Comparison of ENCODE assay signal across 11 mouse cellular contexts in the genomic region with DNA sequence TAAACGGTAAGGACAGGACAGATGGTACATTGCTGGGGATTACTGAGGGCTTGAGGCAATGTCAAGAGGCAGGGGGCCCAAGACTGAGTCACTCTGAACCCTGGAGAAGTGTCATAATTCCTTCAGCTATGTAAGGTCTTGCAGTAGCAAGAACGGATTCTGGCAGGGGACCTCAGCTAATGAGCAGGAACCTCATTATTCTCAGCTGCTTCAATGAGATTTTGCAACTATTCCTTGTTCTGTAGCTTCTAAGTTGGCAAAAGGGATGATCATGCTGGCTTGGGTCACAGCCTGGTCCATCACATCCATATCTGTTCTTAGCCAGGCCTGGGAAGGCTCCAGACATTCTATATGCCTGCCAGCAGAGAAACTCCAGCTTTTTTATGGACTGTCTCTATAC. TPM values are rescaled to one million over a fixed set of nuclear protein-coding genes. Genes with fewer than 3 reads are reported as not detected.
DNase-seq lines count a peak whose midpoint lies in the region; ATAC-seq and TF ChIP-seq lines count a peak whose summit lies in the region.
"Had no signal": no experiment of that assay in that cellular context is flagged by ENCODE, and none has a peak within 500 bp of the region (broad histone marks: within the 10 kb centered on the region; RNA-seq: fewer than 3 reads in every experiment).

No protein-coding gene starts in this region.

- no peaks in the 10 kb centered on the region for H3K36me3 ChIP-seq in heart, embryonic 15.5 days
- H3K36me3 ChIP-seq in heart, embryonic 12.5 days = no peaks in the 10 kb centered on the region
- no peaks in the 10 kb centered on the region for H3K36me3 ChIP-seq in stomach, embryonic 16.5 days (ENCODE audit: control insufficient read depth, insufficient read depth, low read length)
- no peaks in the 10 kb centered on the region for H3K36me3 ChIP-seq in stomach, postnatal 0 days (ENCODE audit: control insufficient read depth, insufficient read depth, low read length)
- no peaks in the 10 kb centered on the region for H3K36me3 ChIP-seq in limb, embryonic 10.5 days

- H3K4me1 ChIP-seq in heart, embryonic 15.5 days (replicated peaks) = peaks cover 17% of the 10 kb centered on the region
- H3K4me1 ChIP-seq in heart, embryonic 12.5 days (replicated peaks) = peaks cover 16% of the 10 kb centered on the region; the same call in 1 of the 2 replicates
- H3K4me1 ChIP-seq in stomach, embryonic 16.5 days (ENCODE audit: control insufficient read depth, insufficient read depth, low read length) = peaks cover 19% of the 10 kb centered on the region
- no peaks in the 10 kb centered on the region for H3K4me1 ChIP-seq in stomach, postnatal 0 days (replicated peaks; ENCODE audit: control insufficient read depth, insufficient read depth)
- H3K4me1 ChIP-seq in limb, embryonic 10.5 days = peaks cover 16% of the 10 kb centered on the region

- H3K27ac ChIP-seq in heart, embryonic 15.5 days = peak overlapping the region; percentile 28; the same call in 1 of the 2 replicates
- no peak overlapping the region for H3K27ac ChIP-seq in heart, embryonic 12.5 days (ENCODE audit: poor library complexity, severe bottlenecking)
- peak overlapping the region; percentile 36; the same call in 1 of the 2 replicates for H3K27ac ChIP-seq in stomach, embryonic 16.5 days (ENCODE audit: low read length)
- H3K27ac ChIP-seq in stomach, postnatal 0 days (replicated peaks) = no peak overlapping the region
- H3K27ac ChIP-seq in limb, embryonic 10.5 days = peak overlapping the region; percentile 25; the same call in 1 of the 2 replicates

- H3K4me3 ChIP-seq in heart, embryonic 15.5 days = no peak overlapping the region
- no peak overlapping the region for H3K4me3 ChIP-seq in heart, embryonic 12.5 days
- no peak overlapping the region for H3K4me3 ChIP-seq in stomach, embryonic 16.5 days (replicated peaks; ENCODE audit: low read length)
- no peak overlapping the region for H3K4me3 ChIP-seq in stomach, postnatal 0 days (ENCODE audit: low read depth, low read length)
- H3K4me3 ChIP-seq in limb, embryonic 10.5 days = no peak overlapping the region

- H3K9ac ChIP-seq in heart, embryonic 15.5 days = no peak overlapping the region
- H3K9ac ChIP-seq in heart, embryonic 12.5 days = no peak overlapping the region
- no peak overlapping the region for H3K9ac ChIP-seq in stomach, embryonic 16.5 days (ENCODE audit: low read length)
- H3K9ac ChIP-seq in stomach, postnatal 0 days (ENCODE audit: low read length) = no peak overlapping the region

- no peak for TF ChIP-seq EP300 in stomach, postnatal 0 days (optimal IDR thresholded peaks at IDR 0.05)

- ATAC-seq in heart, embryonic 15.5 days (replicated peaks; ENCODE audit: insufficient number of reproducible peaks, insufficient read depth, low FRiP score, low read depth) = no peak
- no peak for ATAC-seq in heart, embryonic 12.5 days (ENCODE audit: insufficient number of reproducible peaks, low FRiP score)
- ATAC-seq in stomach, embryonic 16.5 days (ENCODE audit: insufficient read depth, low FRiP score) = no peak; the same call in 1 of the 2 replicates
- ATAC-seq in stomach, postnatal 0 days (ENCODE audit: low FRiP score, low TSS enrichment) = no peak

- no peak for TF ChIP-seq CTCF in stomach, postnatal 0 days (IDR thresholded peaks at IDR 0.05; ENCODE audit: low read depth)

- no peaks in the 10 kb centered on the region for H3K27me3 ChIP-seq in heart, embryonic 15.5 days
- H3K27me3 ChIP-seq in heart, embryonic 12.5 days (replicated peaks) = no peaks in the 10 kb centered on the region
- no peaks in the 10 kb centered on the region for H3K27me3 ChIP-seq in stomach, embryonic 16.5 days (ENCODE audit: control insufficient read depth, insufficient read depth, low read length)
- H3K27me3 ChIP-seq in stomach, postnatal 0 days (ENCODE audit: control insufficient read depth, insufficient read depth, low read length) = no peaks in the 10 kb centered on the region
- no peaks in the 10 kb centered on the region for H3K27me3 ChIP-seq in limb, embryonic 10.5 days (ENCODE audit: low read depth, poor library complexity, severe bottlenecking)

- no peak for DNase-seq in stomach, postnatal 0 days (ENCODE audit: low spot score)
- no peak for DNase-seq in limb, embryonic 10.5 days (ENCODE audit: low spot score)
- peak; percentile 46 for DNase-seq in retina, postnatal 1 day
- no peak for DNase-seq in left cerebral cortex, postnatal 10 days (ENCODE audit: extremely low spot score in 1 of 2, low spot score in 2 of 2)
- DNase-seq in gastrocnemius, postnatal 14 days = no peak
- DNase-seq: layer of hippocampus, postnatal 36 days; spleen, adult 18-20 months; thymus, postnatal 25 days had no signal

- no peaks in the 10 kb centered on the region for H3K9me3 ChIP-seq in heart, embryonic 15.5 days (replicated peaks)
- H3K9me3 ChIP-seq in heart, embryonic 12.5 days (replicated peaks) = no peaks in the 10 kb centered on the region
- no peaks in the 10 kb centered on the region for H3K9me3 ChIP-seq in stomach, embryonic 16.5 days (replicated peaks; ENCODE audit: control insufficient read depth, low read length)
- no peaks in the 10 kb centered on the region for H3K9me3 ChIP-seq in stomach, postnatal 0 days (ENCODE audit: control insufficient read depth, low read length)
- no peaks in the 10 kb centered on the region for H3K9me3 ChIP-seq in limb, embryonic 10.5 days (replicated peaks)

- intact Hi-C loops in left cerebral cortex, postnatal 10 days (cut with DNase I) = loop anchor here (10.0 kb wide), 1 partner anchor 96 kb away; no protein-coding TSS in a partner anchor
- intact Hi-C loops in gastrocnemius, postnatal 14 days (cut with DNase I; ENCODE audit: low total_unique reads) = no loop called here

- H3K4me2 ChIP-seq in heart, embryonic 15.5 days = no peak overlapping the region
- no peak overlapping the region for H3K4me2 ChIP-seq in heart, embryonic 12.5 days
- H3K4me2 ChIP-seq in stomach, embryonic 16.5 days (ENCODE audit: low read depth, low read length) = no peak overlapping the region
- H3K4me2 ChIP-seq in stomach, postnatal 0 days (replicated peaks; ENCODE audit: low read depth) = no peak overlapping the region

- WGBS in heart, embryonic 15.5 days = 67% methylated on average over 2 of the region's 2 CpGs
- WGBS in heart, embryonic 12.5 days = 62% methylated on average over 2 of the region's 2 CpGs
- WGBS in stomach, embryonic 16.5 days = 52% methylated on average over 2 of the region's 2 CpGs
- WGBS in stomach, postnatal 0 days = 49% methylated on average over 2 of the region's 2 CpGs
- WGBS in limb, embryonic 10.5 days = 64% methylated on average over 2 of the region's 2 CpGs

RNA-seq across cellular contexts. Expression of a gene that starts 59.0 kb away (rescaled TPM):
- polyA plus RNA-seq in heart, embryonic 15.5 days (2015; fragmentation: Nextera tagmentation; extraction: Ambion mirVana) = 78.8 and 81.2 TPM in 2 replicates
- polyA plus RNA-seq in heart, embryonic 12.5 days (2016; fragmentation: Nextera tagmentation; extraction: Ambion mirVana) = 70.8 and 71.5 TPM in 2 replicates
- 76.1 and 80.6 TPM in 2 replicates for polyA plus RNA-seq in stomach, embryonic 16.5 days (2015; fragmentation: Nextera tagmentation; extraction: Ambion mirVana)
- polyA plus RNA-seq in stomach, postnatal 0 days (2015; fragmentation: Nextera tagmentation; extraction: Ambion mirVana) = 33.0 and 33.9 TPM in 2 replicates
- polyA plus RNA-seq in limb, embryonic 10.5 days (2016; fragmentation: Nextera tagmentation; extraction: Ambion mirVana) = 28.9 and 43.5 TPM in 2 replicates
- total RNA-seq in left cerebral cortex, postnatal 10 days (2021) = 10 to 100 TPM; 45.8 to 47.4 TPM
- total RNA-seq in gastrocnemius, postnatal 14 days (2021) = 10 to 100 TPM; 80.1 to 91.6 TPM

Comparison
In these comparisons a context has a peak if more than half of its experiments do, and no peak if none do; other contexts are left out.
1. H3K27ac ChIP-seq: peak in heart, embryonic 15.5 days (single experiment), stomach, embryonic 16.5 days (single experiment) and limb, embryonic 10.5 days (single experiment); none in heart, embryonic 12.5 days (single experiment) and stomach, postnatal 0 days (single experiment).